Mouse (Mus musculus) embryonic fibroblast, embryonic 13.5 days (primary cell): ENCODE results near the gene Agfg2.

Source experiments
- CTCF ChIP-seq: IDR thresholded peaks from 2 replicates; pipeline ENCODE4 v1.5.1; 2011; ENCODE audit warnings: mild to moderate bottlenecking, control low read depth, low read length, moderate library complexity, borderline replicate concordance; ENCODE audit not compliant: insufficient read depth
- POLR2A ChIP-seq: IDR thresholded peaks from 2 replicates; pipeline ENCODE4 v1.6.1; 2011; ENCODE audit warnings: low read depth, mild to moderate bottlenecking, control low read depth, low read length, moderate library complexity

- TF ChIP-seq CTCF (no peak), POLR2A (no peak)
Observed at GRCm38 (mm10) chr5:137645091-137645651, 39.4 kb downstream of the Agfg2 start.
